Mouse (Mus musculus) neural tube, embryonic 10.5 days (tissue): Measurements from ENCODE around the gene Tfpi.

Experiments
- DNase-seq: peaks from one replicate; pipeline ENCODE4 v3.0.0-alpha.2; 2017; ENCODE audit warnings: low spot score; ENCODE audit errors: extremely low spot score

The Tfpi gene

DNA sequence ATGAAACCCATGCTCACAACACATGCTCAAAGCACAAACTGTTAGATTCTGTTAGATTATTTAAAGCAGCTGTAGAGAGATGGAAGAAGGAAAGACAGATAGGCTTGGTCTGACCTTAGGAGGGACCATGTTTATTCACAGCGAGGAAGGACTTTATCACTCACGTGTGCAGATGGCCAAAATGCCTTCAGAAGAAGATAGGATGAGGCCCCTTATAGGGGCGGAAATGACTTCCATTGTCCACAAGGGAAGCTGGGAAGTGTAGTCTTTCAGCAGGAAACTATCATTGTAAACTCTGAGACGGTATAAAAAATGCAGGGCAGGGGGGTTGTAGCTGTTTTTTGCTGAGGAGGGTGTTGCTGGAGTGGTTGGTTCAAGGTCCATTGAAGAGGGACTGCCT, at the start of gene Tfpi:
Gene Tfpi, minus strand, starts transcription at position 199 of the 400 bp plus-strand sequence.
- DNase-seq: no peak

DNA sequence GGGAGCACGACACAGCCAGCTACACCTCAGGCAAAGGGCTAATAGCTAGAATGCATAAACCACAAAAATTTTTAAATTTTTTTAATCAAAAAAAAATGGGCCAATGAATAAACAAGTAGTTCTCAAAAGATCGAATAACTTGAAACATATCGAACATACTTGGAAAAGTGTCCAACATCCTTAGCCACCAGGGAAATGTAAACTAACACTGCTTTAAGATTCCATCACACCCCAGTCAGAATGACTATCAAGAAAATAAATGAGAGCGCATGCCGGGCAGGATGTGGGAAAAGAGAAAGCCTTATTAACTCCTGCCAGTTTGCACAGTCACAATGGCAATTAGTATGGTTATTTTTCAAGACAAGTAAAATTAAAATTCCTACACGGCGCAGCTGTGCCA, 49.6 kb upstream of the Tfpi start:
- no peak for DNase-seq

DNA sequence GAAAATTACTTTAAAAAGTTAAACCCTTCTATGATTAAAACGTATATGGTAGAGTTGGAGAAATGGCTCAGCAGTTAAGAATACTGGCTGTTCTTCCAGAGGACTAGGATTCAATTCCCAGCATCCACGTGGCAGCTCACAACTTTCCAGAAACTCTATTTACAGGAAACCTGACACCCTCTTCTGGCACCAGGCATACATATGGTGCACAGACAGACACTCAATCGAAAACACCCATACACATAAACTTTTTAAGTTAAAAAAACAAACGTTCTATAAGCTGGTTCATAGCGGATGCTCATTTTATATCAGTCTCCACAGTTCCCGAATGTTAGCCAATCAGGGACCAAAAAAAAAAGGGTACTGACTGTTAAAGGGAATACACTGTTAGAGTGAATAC, 49.2 kb upstream of the Tfpi start:
- no peak for DNase-seq

DNA sequence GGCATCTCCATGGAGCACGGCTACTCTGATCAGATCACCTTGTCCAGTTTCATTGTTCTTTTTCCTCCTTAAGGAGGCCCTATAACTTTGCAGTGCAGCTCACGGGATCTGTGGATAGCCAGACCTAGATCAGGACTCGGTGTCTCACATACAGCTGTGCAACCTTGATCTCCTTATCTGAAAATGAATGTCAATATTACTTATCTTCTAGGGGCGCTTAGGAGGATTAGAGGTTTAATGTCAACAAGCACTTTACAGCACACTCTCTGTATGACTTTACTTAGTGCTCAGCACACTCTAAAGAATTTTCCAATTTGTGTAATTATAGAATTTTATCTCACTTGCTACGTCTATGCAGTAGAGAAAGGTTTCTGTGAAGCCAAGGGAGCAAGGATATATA, 48.5 kb upstream of the Tfpi start:
- no peak for DNase-seq

DNA sequence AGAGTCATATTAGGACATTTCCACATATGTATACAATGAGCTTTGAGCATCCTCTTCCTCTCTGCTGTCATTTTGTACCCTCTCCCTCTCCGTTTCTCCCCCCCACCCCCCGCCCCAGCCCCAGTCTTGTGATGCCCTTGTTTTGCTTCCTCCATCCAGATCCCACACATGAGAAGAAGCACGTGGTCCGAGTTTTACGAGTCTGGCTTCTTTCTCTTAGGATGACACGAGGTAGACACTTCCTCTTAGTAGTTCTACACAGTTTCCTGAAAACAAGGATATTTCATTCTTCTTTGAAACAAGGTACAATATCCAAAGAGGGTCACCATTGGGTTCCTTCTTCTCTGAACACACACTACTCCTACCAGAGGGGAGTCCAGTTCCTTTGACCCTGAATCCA, 47.4 kb upstream of the Tfpi start:
- DNase-seq: no peak

DNA sequence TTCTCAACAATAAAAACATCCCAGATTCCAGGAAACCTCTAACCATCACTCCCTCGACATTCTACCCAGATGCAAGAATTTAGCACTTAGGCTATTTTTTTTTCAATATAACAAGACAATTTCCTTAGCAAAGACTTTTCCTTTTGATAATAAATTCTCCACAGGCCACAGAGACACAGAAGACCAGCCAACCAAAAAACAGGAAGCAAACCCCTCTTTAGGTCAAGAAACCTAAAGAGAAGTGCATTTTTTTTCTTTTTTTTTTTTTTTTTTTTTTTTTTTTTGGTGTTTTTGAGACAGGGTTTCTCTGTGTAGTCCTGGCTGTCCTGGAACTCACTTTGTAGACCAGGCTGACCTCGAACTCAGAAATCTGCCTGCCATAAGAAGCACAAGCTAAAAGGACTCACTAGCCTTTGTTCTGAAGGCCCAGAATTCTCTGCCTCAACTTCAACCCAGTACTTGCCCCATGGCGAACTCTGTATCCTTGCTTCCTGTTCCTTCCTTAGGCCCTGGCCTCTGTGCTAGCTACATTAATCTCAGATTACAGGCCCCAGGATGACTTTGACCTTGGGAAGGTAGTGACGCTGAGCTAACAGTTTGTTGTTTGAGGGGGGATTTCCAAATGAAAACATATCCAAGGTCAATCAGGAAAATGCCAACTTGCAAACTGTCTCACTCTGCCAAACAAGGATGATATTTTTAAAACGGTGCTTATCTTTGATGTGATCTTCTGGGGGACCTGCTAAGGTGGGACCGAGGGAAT, 46.7 kb upstream of the Tfpi start:
- no peak for DNase-seq

DNA sequence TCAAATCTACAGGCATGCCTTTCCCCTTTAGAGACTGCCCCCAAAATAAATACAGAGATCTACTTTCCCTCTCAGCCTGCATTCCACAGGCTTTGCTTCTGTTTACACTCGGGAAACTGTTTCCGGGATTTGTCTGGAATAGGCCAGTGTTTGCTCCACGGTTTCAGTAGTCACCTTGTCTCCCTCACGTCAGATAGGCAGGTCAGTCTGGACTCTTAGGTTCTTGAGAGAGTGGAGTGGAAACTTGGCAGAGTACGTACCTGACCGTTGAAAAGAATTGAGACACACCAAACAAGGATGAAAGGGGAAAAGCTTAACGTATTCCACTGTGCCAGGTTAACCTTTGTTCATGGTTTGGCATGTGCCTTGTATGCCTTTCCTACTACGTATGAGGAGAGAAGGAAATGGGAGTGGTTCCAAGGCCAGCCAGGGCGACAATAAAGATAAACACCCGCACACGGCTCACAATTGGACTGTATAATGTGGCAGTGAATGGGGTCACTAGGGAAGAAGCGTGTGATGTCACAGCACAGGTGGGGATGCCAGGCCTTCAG, 43.0 kb upstream of the Tfpi start:
- no peak for DNase-seq

DNA sequence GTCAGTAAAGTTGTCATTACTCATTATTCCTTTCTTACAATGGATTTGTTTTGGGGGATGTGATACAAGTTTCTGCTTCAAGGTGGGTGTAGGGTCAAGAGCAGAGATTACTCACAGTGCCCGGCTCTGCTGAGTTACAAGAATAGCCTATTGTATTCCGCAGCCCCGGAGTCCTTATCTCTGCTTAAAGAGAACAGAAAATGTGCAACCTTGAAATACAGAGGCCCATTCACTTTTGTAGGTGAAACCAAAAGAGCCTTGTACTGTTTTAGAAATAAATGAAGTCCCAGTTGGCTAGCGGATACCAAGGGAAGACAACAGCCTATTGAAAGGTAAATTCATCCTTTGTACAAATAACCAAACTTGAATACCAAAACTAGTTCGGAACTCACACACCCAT, 42.2 kb upstream of the Tfpi start:
- no peak for DNase-seq

DNA sequence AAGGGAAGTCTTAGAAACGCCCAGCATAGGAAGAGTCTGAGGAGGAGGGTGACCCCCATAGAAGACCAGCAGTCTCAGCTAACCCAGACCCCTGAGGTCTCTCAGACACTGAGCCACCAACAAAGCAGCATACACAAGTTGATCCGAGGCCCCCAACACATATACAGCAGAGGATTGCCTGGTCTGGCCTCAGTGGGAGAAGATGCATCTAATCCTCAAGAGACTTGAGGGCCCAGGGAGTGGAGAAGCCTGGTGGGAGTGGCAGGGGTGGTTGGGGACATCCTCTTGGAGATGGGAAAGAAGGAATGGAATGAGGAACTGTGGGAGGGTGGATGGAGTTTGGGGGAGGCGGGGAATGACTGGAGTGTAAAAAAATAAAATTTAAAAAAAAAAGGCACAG, 36.7 kb upstream of the Tfpi start:
- no peak for DNase-seq

DNA sequence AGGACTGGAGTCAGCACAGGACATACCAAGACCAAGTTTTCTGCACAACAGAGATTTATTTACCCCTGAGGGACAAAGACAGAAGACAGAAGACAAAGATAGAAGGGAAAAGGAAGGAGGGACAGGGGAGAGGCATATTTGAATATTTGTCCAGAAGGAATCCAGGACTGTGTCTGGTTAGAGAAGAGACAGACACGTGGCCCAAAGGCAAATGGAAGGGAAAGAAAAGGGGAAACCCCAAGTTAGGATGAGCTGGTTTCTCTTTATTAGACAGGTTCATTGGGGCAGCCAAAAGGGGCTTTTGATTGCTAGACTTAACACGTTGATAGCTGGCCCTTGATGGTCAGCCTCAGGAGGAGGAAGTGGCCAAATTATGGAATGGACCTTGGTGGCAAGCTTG, 34.9 kb upstream of the Tfpi start:
- DNase-seq: no peak

DNA sequence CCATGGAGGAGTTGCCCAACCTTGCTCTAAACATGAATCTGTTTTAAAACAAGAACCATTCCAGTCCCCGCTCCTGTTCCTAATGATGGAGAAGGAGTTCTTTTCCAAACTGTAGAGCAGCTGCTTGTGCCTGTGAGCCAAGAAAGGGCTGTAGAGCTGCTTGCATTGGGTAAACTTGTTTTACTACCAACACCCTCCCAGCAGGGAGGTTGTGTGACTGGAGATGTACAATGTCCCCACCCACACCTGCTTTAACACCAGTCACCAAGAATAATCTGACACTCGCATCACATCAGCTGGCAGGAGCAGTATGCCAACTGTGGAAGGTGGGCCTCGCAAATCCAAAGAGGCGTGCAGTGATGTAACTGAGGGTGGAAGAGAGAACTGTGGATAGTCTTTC, 34.5 kb upstream of the Tfpi start:
- no peak for DNase-seq

DNA sequence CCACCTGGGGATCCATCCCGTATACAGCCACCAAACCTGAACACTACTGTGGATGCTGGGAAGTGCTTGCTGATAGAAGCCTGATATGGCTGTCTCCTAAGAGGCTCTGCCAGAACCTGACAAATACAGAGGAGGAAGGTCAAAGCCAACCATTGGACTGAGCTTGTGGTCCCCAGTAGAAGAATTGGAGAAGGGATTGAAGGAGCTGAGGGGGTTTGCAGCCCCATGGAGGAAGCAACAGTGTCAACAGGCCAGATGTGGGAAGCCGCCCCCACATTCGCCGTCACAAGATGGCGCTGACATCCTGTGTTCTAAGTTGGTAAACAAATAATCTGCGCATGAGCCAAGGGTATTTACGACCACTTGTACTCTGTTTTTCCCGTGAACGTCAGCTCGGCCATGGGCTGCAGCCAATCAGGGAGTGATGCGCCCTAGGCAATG, 28.4 kb upstream of the Tfpi start:
- DNase-seq: peak; percentile 36

DNA sequence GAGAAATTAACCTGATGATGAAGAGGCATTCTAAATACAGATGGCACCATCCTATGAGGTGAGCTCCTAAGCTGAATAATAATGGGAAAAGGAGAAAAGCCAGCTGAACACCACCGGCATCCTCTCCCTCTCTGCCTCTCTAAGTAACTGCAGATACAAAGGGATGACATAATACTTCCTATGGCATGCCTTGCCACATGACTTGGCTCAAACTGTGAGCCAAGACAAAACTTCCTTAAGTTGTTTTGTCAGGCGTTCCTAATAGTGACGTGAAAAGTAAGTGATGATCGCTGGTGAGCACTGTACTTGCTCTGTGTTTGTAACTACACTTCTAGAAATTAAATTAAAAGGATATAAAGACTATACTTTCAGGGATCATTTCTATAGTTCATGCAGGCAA, 27.7 kb upstream of the Tfpi start:
- DNase-seq: no peak

DNA sequence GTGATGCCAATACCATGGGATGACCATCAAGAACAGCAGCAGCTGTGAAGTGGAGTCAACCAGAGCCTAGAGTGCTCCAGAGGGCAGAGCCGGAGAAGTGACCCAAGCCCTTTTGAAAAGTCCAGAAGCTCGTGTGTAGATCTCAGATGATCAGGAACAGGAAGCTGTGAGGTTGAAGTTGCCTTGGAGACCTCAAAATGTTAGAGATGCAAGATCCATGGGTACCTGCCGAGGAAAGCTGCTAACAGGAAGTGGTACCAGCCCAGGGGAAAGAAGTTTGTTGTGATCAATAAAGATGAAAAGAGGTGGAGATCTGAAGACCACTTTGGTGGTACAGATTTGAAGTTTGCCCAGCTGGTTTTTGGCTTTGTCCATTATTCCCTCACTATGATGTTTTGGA, 22.3 kb upstream of the Tfpi start:
- no peak for DNase-seq

DNA sequence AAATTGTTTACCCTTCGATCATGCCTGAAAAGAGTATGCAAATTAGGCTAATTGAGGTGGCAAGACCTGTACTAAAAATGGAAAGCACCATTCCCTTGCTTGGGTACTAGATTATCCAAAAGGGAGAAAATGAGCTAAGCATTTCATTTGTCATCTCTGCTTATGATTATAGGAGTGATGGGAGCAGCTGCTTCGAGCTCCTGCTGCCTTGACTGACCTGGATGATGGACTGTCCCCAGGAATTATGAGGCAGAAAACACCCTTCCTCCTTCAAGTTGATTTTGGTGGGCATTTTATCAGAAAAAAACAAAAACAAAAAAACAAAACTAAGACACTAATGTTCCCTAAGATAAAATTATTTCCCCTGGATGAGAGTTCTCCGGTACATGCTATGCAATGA, 18.5 kb upstream of the Tfpi start:
- DNase-seq: no peak

DNA sequence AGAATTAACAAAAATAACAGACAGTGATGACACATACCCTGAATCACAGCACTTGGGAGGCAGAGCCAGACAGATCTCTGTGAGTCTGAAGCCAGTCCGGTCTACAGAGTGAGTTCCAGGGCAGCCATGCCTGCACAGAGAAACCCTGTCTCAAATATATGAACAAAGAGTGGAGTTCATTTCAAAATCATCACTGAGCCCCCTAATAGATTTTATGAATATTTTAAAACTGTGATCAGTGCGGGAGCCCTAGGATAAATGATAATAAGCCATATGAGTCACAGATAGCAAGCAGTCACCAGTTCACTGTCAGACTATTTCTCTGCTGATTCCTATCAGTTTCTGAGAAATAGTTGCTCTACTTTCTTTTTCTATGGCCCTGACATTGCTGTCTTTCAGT, 17.1 kb upstream of the Tfpi start:
- no peak for DNase-seq

DNA sequence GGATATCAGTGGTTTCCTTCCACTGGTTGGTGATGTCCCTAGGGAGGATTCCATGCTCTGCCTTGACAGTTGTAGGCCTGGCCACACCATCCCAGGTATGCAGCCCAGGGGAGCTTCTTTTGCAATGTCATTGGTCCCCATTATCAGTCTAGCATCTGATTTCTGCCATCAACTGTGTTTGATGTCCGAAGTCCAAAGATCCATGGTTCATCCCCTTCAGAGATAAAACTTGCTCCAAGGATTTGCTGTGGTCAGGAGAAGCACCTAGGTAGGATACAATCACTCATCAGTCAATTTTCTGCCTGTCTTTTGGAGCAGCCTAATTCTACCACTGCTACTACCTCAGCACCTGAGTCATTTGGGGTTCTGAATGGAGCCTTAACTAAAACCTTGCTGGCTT, 15.1 kb upstream of the Tfpi start:
- DNase-seq: no peak

DNA sequence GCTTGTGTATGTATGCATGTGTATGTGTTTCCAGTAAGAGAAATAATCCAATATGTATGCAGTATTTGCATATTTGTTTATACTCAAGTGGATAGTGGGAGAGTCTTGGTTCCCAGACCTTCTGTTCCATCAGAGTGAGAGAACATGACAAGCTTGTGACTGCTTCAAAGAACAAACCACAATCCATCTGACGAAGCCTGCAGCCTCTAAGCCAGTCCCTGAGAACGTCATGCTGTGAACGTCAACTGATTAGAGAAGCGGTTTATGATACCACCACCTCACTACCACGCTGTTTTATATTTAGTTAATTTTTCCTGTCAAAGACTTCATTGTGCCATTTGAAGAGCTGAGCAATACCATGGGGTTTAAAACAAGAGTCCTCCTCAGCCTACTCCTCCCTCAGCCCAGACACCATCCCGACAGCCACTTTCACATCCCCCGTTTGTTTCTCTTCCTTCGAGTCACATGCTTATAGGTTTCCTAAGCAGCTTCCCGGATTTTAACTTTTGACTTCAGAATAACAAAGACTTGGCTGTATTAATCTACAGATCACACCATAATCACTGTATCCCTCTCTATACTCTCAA, 11.2 kb upstream of the Tfpi start:
- no peak for DNase-seq

DNA sequence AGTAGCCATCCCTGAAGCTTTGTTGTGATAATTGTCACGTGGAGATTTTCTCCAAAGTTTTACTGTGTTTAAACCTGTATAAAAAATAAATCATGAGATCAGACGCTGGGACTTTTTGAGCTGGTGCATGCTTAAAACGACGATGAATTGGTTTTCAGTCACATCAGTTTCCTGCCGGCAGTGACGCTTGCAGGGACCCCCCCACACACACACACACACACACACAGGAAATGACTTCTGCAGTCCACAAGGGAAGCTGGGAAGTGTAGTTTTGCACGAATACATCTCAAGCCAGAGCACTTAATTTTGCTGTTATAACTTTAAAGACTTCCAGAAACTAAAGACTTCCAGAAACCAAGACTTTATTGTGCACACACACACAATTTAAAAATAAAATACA, 5.3 kb upstream of the Tfpi start:
- DNase-seq: no peak

DNA sequence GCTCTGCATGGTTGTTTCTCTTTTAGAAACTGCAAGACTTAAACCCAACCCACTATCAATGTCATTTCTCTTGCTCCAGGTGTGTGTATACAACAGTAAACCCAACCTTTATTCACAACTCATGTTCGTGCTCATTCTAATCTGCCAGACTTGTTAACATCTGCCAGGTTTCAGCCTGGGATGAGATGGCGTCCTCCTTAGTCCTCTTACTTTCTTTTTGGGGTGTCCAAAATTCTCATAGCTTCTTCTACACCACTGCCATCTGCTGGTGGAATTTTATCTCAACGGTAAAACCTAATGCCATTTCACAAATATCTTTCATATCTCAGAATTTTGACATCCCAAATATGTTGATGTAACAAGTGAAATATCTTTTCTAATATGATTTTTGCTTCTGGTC, 2.5 kb upstream of the Tfpi start:
- no peak for DNase-seq

DNA sequence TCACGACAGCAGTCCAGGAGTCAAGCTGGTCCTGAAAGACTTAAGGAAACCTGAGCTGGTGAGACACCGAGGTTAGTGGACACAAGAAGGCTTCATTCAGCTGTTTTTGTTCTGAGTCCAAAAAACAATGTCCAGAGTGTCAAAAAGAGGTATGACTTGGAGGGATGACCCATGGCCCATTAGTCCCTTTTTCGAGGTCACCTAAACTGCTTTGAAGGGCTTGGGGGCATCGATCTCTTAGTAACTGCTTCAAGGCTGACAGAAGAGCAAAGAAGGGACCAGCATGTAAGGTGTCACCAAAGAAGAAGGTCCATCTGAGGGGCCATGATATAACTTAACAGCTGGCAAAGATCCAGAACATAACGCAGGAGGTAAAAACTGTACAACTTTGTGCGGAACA, 1.2 kb upstream of the Tfpi start:
- no peak for DNase-seq

DNA sequence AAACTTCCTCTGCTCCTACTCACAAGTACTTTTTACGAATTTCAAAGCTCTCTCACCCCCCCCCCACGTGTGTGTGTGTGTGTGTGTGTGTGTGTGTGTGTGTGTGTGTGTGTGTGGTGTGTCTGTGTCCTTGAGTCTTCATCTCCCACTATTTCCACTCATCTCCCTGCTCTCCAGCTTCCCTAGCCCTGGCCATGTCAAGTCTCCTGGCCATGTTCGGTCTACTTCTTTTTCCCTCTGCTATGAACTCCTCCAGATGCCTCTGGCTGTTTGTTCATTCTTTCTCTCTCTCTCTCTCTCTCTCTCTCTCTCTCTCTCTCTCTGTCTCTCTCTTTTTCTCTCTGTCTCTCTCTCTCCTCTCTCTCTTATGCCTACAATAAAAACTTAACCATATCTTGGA, 444 bp downstream of the Tfpi start:
- DNase-seq: no peak

DNA sequence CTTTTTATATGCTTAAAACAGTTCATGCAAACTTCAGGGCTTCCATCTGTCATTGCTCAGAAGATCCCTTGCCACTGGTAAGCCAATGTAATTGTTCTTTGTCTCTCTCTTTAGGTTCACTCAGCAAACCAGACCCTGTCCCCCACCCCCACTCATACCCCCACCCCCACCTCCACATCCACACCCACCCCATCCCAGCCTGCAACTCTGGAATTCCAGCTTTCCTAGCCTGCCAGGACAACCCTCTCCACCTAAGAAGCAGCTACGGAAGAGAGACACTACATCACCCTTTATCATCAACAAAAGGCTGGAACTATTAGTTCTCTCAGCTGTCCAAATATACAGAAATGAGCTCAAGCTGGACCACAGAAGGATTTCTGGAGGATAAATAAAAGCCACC, 974 bp downstream of the Tfpi start:
- DNase-seq: no peak
